Mouse (Mus musculus): ENCODE results near the gene Ptprj. TPM values are rescaled to one million over a fixed set of nuclear protein-coding genes. Genes with fewer than 3 reads are reported as not detected.
"Not testable (repeated sequence)": the region's sequence is repeated elsewhere in the genome, so short reads cannot be mapped to it uniquely, and the experiment has no call there.

Gene Ptprj
- total and polyA plus RNA-seq, 2 experiments from 2014 or later: 4.7 to 37.8 TPM

DNA sequence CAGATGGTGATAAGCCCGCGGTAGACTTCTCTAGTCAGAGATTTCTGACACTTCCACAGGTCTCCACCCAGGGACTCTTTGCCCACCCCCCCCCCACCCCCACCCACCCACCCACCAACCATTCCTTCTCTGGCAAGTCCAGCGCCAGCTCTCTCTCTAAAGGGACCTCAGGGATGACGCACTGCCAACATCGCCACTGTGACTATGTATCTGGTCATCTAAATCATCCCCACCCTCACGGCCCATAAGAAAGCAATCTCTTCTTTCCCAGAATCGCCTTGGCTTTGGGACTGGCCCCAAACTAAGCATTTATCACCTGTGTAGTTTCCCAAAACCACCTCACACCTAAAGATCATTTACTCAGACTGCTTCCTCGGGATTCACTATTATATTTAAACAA, 5.9 kb downstream of the Ptprj start:
- Histone ChIP-seq H3K9ac (replicated peaks; ENCODE audit: low read length) (no peak overlapping the region), H3K4me3 (ENCODE audit: low read length) (no peak overlapping the region), H3K9me3 (ENCODE audit: low read length) (no peaks in the 10 kb centered on the region), H3K36me3 (ENCODE audit: insufficient read depth, low read length) (no peaks in the 10 kb centered on the region), H3K27ac (no peak overlapping the region), H3K4me2 (ENCODE audit: low read depth, low read length) (peak overlapping the region; percentile 47), H3K4me1 (ENCODE audit: insufficient read depth, low read length) (no peaks in the 10 kb centered on the region), H3K27me3 (ENCODE audit: insufficient read depth, low read length) (no peaks in the 10 kb centered on the region)
- no peak for TF ChIP-seq CTCF (IDR thresholded peaks at IDR 0.05; ENCODE audit: low read depth)
- DNase-seq (ENCODE audit: low spot score) (no peak), ATAC-seq (no peak)
- 68% methylated on average over 8 of the region's 8 CpGs for WGBS

DNA sequence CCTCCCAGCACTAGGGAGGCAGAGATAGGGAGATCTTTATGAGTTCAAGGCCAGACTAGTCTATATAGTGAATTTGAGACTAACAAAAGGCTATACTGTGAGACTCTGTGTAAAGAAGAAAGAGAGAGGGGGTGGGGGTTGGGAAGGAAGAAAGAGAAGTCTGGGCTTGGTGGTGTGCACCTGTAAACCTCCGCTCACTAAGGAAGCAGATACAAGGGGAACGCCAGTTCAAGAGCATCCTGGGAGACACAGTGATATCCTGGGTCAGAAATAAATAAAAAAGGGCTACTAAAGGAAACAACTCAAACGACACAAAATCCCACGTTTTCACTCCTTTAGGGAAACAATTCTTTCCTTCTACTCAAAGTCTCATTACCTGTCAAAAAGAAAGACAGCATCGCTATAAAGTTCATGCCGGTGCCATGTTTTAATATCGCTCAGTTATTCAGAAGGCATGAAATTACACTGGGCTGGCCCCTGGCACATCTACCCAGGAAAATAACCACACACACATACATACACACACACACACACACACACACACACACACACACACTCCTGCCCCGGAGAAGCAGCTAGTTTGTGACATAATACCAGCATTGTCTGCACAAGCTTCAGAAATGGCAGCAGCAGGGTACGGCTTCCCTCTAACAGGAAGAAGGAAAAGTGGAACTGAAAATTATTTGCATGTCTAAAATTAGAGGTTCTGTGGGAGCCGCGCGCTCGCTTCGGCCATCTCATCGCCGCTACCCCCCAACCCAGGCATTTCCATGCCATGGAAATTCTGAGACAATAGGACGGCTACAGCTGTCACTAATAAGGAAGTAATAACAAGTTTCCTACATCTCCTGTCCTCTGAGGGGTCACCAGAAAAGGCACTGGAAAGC, 6.6 kb downstream of the Ptprj start:
- Histone ChIP-seq H3K27me3 (ENCODE audit: insufficient read depth, low read length) (no peaks in the 10 kb centered on the region), H3K9me3 (ENCODE audit: low read length) (no peaks in the 10 kb centered on the region), H3K4me2 (ENCODE audit: low read depth, low read length) (peak overlapping the region; percentile 47), H3K9ac (replicated peaks; ENCODE audit: low read length) (no peak overlapping the region), H3K27ac (no peak overlapping the region; the same call in 1 of the 2 replicates), H3K4me3 (ENCODE audit: low read length) (peak overlapping the region; percentile 10; the same call in 1 of the 2 replicates), H3K36me3 (ENCODE audit: insufficient read depth, low read length) (no peaks in the 10 kb centered on the region), H3K4me1 (ENCODE audit: insufficient read depth, low read length) (no peaks in the 10 kb centered on the region)
- ATAC-seq (no peak), DNase-seq (ENCODE audit: low spot score) (no peak)
- TF ChIP-seq CTCF (IDR thresholded peaks at IDR 0.05; ENCODE audit: low read depth): no peak
- 62% methylated on average over 17 of the region's 17 CpGs for WGBS

DNA sequence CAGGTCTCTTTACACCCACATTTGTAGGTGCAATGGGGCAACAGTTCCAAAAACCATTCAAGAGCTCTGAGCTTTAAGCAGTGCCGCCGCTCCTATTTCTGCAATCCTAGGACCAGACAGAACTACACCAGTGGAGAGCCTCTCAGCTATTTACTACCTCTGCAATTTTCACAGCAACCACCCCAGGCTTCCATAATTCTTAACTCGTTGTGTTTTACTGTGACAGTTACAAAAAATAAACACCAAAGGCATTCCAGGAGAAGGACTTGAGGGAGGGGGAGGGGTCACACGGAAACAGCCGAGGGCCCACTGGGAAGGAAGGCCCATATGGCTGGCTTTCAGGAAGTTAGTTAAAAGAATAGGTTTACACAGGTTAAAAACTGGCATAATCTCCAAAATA, 8.3 kb downstream of the Ptprj start:
- 71% methylated on average over 5 of the region's 5 CpGs for WGBS
- no peaks in the 10 kb centered on the region for H3K9me3 ChIP-seq (ENCODE audit: low read length)
- H3K4me1 ChIP-seq (ENCODE audit: insufficient read depth, low read length): peaks cover 4% of the 10 kb centered on the region; the same call in 1 of the 2 replicates
- ATAC-seq (no peak), DNase-seq (ENCODE audit: low spot score) (no peak)
- no peak overlapping the region for H3K4me2 ChIP-seq (ENCODE audit: low read depth, low read length)
- no peak overlapping the region for H3K9ac ChIP-seq (replicated peaks; ENCODE audit: low read length)
- no peak for TF ChIP-seq CTCF (IDR thresholded peaks at IDR 0.05; ENCODE audit: low read depth)
- H3K27me3 ChIP-seq (ENCODE audit: insufficient read depth, low read length): no peaks in the 10 kb centered on the region
- H3K4me3 ChIP-seq (ENCODE audit: low read length): no peak overlapping the region
- no peaks in the 10 kb centered on the region for H3K36me3 ChIP-seq (ENCODE audit: insufficient read depth, low read length)
- no peak overlapping the region for H3K27ac ChIP-seq

DNA sequence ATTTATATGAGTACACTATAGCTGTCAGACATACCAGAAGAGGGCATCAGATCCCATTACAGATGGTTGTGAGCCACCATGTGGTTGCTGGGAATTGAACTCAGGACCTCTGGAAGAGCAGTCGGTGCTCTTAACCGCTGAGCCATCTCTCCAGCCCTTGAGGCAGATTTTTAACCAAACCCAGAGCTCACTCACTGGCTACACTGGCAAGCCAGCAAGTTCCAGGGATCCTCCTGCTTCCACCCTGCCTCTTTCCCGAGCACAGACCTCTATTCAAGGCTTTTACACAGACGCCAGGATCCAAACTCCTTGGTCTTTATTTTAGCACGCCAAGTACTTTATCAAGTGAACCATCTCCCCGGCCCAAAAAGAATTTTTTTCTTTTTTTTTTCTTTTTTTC, 9.0 kb downstream of the Ptprj start:
- H3K4me1 ChIP-seq (ENCODE audit: insufficient read depth, low read length); H3K9me3 ChIP-seq (ENCODE audit: low read length); H3K4me3 ChIP-seq (ENCODE audit: low read length); H3K4me2 ChIP-seq (ENCODE audit: low read depth, low read length); H3K9ac ChIP-seq (replicated peaks; ENCODE audit: low read length); ATAC-seq; H3K36me3 ChIP-seq (ENCODE audit: insufficient read depth, low read length); DNase-seq (ENCODE audit: low spot score); H3K27ac ChIP-seq; H3K27me3 ChIP-seq (ENCODE audit: insufficient read depth, low read length): not testable (repeated sequence)
- WGBS: 87% methylated on average over 6 of the region's 6 CpGs

DNA sequence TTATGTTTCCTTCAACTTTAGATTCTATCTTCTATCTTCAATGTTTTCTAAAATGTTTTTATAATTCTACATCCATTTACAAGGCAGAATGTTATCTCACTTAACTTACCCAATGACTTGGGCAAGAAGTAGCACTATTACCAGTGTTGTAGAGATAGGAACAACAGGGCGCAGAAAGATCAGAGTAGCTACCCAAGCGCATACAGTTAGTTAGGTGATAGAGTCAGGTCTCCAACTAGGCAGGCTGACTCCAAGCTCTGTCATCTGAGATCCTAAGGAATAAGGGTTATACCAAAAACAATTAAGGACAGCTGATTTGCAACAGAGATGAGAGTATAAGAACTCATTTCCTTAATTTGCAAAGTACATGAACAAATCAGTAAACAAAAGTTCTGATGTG, 9.6 kb downstream of the Ptprj start:
- no peaks in the 10 kb centered on the region for H3K9me3 ChIP-seq (ENCODE audit: low read length)
- DNase-seq (ENCODE audit: low spot score) (no peak), ATAC-seq (no peak)
- no peaks in the 10 kb centered on the region for H3K36me3 ChIP-seq (ENCODE audit: insufficient read depth, low read length)
- peaks cover 14% of the 10 kb centered on the region; the same call in 1 of the 2 replicates for H3K4me1 ChIP-seq (ENCODE audit: insufficient read depth, low read length)
- H3K4me2 ChIP-seq (ENCODE audit: low read depth, low read length): no peak overlapping the region
- WGBS: 98% methylated on average over 2 of the region's 2 CpGs
- no peak for TF ChIP-seq CTCF (IDR thresholded peaks at IDR 0.05; ENCODE audit: low read depth)
- H3K27me3 ChIP-seq (ENCODE audit: insufficient read depth, low read length): no peaks in the 10 kb centered on the region
- H3K27ac ChIP-seq: no peak overlapping the region
- H3K9ac ChIP-seq (replicated peaks; ENCODE audit: low read length): no peak overlapping the region
- no peak overlapping the region for H3K4me3 ChIP-seq (ENCODE audit: low read length)

DNA sequence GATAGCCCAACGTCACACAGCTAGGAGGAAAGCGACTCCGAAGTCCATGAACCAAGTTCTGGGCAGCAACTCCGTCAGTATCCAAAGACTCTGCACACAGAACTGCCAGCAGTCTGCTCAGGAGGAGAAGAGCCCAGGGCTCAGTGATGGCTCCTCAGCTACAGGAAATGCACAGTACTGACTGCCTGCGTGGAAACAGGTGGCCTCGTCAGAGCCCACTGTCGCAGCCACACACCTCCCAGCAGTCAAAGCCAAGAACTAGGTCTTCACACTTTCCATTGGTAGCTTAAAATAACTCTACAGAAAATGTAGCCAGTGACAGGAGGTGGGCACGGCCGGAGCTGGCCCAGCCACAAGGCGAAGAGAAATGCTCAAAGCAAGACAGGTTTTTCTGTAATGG, 10.2 kb downstream of the Ptprj start:
- Histone ChIP-seq H3K27ac (no peak overlapping the region), H3K36me3 (ENCODE audit: insufficient read depth, low read length) (no peaks in the 10 kb centered on the region), H3K9ac (replicated peaks; ENCODE audit: low read length) (no peak overlapping the region), H3K27me3 (ENCODE audit: insufficient read depth, low read length) (no peaks in the 10 kb centered on the region), H3K4me3 (ENCODE audit: low read length) (no peak overlapping the region), H3K4me1 (ENCODE audit: insufficient read depth, low read length) (peaks cover 19% of the 10 kb centered on the region; the same call in 1 of the 2 replicates), H3K4me2 (ENCODE audit: low read depth, low read length) (no peak overlapping the region), H3K9me3 (ENCODE audit: low read length) (no peaks in the 10 kb centered on the region)
- DNase-seq (ENCODE audit: low spot score) (no peak), ATAC-seq (no peak)
- 82% methylated on average over 10 of the region's 10 CpGs for WGBS
- TF ChIP-seq CTCF (IDR thresholded peaks at IDR 0.05; ENCODE audit: low read depth): no peak

DNA sequence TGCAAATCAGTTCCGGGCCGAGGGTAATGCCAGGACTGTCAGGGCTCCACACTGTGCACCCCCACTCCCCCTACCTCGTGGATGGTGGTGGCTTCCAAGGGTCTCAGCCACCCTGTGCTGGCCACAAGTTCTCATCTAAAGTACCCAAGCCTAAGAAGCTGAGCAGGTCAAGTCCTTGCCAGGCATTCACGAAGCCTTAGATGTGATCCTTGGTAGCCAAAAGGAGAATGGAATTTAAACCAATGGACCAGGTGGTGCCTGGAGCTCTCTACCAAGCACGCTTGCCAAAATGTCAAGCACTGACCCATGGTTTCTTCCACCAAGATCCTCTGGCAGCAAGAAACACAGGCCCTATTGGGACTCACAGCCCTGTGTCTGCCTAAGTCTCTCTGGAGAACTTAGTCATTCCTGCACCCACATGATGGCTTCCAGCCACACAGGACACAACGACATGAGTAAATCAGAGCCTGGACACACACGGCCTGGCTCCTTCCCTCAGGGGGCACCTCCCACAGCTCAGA, 11.4 kb downstream of the Ptprj start:
- peaks cover 20% of the 10 kb centered on the region; the same call in 1 of the 2 replicates for H3K4me1 ChIP-seq (ENCODE audit: insufficient read depth, low read length)
- H3K27ac ChIP-seq: no peak overlapping the region
- no peak for DNase-seq (ENCODE audit: low spot score)
- 69% methylated on average over 7 of the region's 7 CpGs for WGBS
- no peaks in the 10 kb centered on the region for H3K27me3 ChIP-seq (ENCODE audit: insufficient read depth, low read length)
- TF ChIP-seq CTCF (IDR thresholded peaks at IDR 0.05; ENCODE audit: low read depth): no peak
- H3K36me3 ChIP-seq (ENCODE audit: insufficient read depth, low read length): no peaks in the 10 kb centered on the region
- H3K9ac ChIP-seq (replicated peaks; ENCODE audit: low read length): no peak overlapping the region
- no peak for ATAC-seq
- H3K4me3 ChIP-seq (ENCODE audit: low read length): no peak overlapping the region
- no peak overlapping the region for H3K4me2 ChIP-seq (ENCODE audit: low read depth, low read length)
- H3K9me3 ChIP-seq (ENCODE audit: low read length): no peaks in the 10 kb centered on the region
